Mouse (Mus musculus): ENCODE measurements around the gene Nhlrc3. TPM values are rescaled to one million over a fixed set of nuclear protein-coding genes. Genes with fewer than 3 reads are reported as not detected.

The Nhlrc3 gene
- polyA plus RNA-seq, 1 experiment from 2014 or later, result 9.0 TPM

DNA sequence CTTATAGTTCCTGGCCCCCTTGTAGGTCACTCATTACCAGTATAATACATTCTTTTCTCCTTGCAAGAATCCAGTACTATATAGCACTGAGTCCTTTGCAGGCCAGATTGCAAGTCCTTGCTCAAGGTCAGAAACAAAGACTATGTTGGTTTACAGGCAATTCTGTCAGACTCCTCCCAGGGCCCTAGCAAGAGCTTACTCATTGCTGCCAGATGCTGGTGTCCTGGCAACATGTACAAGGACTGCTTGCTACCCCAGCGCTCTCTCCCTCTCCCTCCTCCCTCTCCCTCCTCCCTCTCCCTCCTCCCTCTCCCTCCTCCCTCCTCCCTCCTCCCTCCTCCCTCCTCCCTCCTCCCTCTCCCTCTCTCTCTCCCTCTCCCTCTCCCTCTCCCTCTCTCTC is 56.0 kb downstream of the Nhlrc3 start:
- WGBS, result 50% methylated on average over 1 of the region's 1 CpGs

More for the DNA sequence above, 56.0 kb downstream of the Nhlrc3 start:
- TF ChIP-seq EP300 (optimal IDR thresholded peaks at IDR 0.05) (no peak), CTCF (IDR thresholded peaks at IDR 0.05; ENCODE audit: low read depth) (no peak)
- Histone ChIP-seq H3K27me3 (ENCODE audit: control insufficient read depth, insufficient read depth, low read length) (no peaks in the 10 kb centered on the region), H3K4me3 (ENCODE audit: low read depth, low read length) (no peak overlapping the region), H3K4me1 (replicated peaks; ENCODE audit: control insufficient read depth, insufficient read depth) (no peaks in the 10 kb centered on the region), H3K9ac (ENCODE audit: low read length) (no peak overlapping the region), H3K36me3 (ENCODE audit: control insufficient read depth, insufficient read depth, low read length) (no peaks in the 10 kb centered on the region), H3K9me3 (ENCODE audit: control insufficient read depth, low read length) (no peaks in the 10 kb centered on the region), H3K4me2 (replicated peaks; ENCODE audit: low read depth) (no peak overlapping the region), H3K27ac (replicated peaks) (no peak overlapping the region)
- DNase-seq (ENCODE audit: low spot score), result no peak
- no peak for ATAC-seq (ENCODE audit: low FRiP score, low TSS enrichment)

Other genes with a start within 250 kb of the Nhlrc3 start
- gene Proser1, start 334 bp upstream of the Nhlrc3 start, polyA plus RNA-seq (2015; fragmentation: Nextera tagmentation; extraction: Ambion mirVana), result 7.9 and 8.1 TPM in 2 replicates
- gene Stoml3, start 25.3 kb upstream of the Nhlrc3 start, polyA plus RNA-seq (2015; fragmentation: Nextera tagmentation; extraction: Ambion mirVana), result 0.05 TPM in 1 of 2 replicates, not detected in the other
- 7.0 and 7.4 TPM in 2 replicates for gene Frem2, start 194.0 kb upstream of the Nhlrc3 start, polyA plus RNA-seq (2015; fragmentation: Nextera tagmentation; extraction: Ambion mirVana)

Measured in stomach, postnatal 0 days (tissue).